Mouse (Mus musculus) MN1 (cell line): Measurements from ENCODE around the gene Ajap1.

Experiments used
- DNase-seq: peaks from one replicate; pipeline ENCODE4 v3.0.0-alpha.2; 2016; ENCODE audit warnings: low spot score

The Ajap1 gene

GRCm38 (mm10) chr4:153356236-153356635 lies 126.4 kb downstream of the Ajap1 start:
- no peak for DNase-seq

GRCm38 (mm10) chr4:153344999-153345398 lies 137.6 kb downstream of the Ajap1 start:
- no peak for DNase-seq

DNA sequence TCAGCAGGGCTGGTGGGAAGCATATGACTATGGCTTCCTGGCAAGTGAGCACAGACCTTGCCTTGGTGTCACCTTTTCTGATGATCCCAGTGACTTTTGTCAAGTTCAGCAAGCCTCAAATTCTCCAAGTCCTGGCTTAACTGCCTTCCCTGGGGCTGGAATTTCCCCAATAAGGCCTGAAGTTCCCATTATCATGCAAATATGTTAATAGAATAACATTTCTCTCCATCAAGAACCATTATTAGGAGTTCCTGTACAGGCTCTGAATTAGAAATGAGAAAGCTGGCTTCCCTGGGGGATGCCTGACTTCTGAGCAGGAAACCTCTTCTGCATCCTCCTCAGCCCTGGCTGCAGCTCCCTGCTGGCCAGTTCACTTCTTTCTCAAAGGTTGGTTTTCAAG lies 141.7 kb downstream of the Ajap1 start:
- no peak for DNase-seq

DNA sequence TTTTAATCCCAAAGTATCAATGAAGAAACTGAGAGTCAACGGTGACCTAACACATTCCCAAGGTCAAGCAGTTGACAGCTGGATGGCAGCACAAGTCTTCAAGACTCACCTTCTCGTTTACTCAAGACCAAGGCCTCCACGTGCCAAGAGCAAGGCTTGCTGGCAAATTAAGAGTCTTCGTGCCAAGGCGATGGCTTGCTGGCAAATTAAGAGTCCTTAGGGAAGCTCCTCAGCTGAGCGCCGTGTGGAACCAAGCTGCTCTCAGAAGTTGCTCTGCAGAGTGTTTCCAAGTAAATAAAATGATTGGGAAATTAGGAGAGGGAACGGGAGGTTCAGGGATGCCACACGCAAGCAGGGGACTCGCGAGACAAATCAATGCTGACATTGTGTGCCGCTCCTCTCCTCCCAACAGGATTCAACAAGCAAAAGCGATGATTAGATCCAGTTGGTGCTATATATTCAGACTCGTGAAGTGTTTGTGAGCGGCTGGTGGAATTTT lies 147.3 kb downstream of the Ajap1 start:
- DNase-seq, result no peak

DNA sequence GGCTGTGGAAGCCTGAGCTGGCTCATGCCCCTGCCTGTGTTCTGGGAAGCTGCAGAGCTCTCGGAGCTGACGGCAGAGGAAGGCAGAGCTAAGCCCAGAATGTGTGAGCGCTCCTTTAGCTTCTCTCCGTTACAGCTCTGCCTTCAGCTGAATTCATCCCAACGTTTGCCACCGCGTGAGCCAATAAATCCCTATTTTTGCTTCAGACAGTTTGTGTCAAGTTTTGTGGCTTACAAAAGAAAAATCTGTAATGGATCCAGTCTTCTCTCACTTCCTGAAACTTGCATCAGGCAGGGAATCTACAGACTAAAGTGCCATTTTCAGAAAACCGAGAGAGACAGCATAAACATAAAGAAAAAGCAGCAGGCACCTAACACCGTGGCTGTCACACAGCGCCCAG lies 154.8 kb downstream of the Ajap1 start:
- DNase-seq, result no peak
